Mouse (Mus musculus) myocyte (in vitro differentiated cells): ENCODE measurements around the gene Prnd. TPM values are rescaled to one million over a fixed set of nuclear protein-coding genes. Genes with fewer than 3 reads are reported as not detected.

ENCODE experiments used
- H3K27me3 ChIP-seq: one replicate; pipeline ENCODE4 v1.6.1; 2011; ENCODE audit not compliant: control insufficient read depth, insufficient read depth, insufficient read length
- H3K36me3 ChIP-seq: one replicate; pipeline ENCODE4 v1.6.1; 2011; ENCODE audit not compliant: control insufficient read depth, insufficient read depth
- H3K4me2 ChIP-seq: one replicate; pipeline ENCODE4 v1.6.1; 2011; ENCODE audit warnings: low read depth, control low read depth
- H3K4me3 ChIP-seq: one replicate; pipeline ENCODE4 v1.5.1; 2011; ENCODE audit warnings: mild to moderate bottlenecking, control low read depth, moderate library complexity
- H3K79me2 ChIP-seq: one replicate; pipeline ENCODE4 v1.6.1; 2011; ENCODE audit not compliant: control insufficient read depth, insufficient read depth
- H3ac ChIP-seq: one replicate; pipeline ENCODE4 v1.6.1; 2011; ENCODE audit not compliant: control insufficient read depth, insufficient read length
- CEBPB ChIP-seq: IDR thresholded peaks from 2 replicates; pipeline ENCODE4 v1.6.1; 2011; ENCODE audit warnings: mild to moderate bottlenecking, moderate library complexity; ENCODE audit not compliant: poor library complexity, insufficient read depth, severe bottlenecking
- E2F4 ChIP-seq: IDR thresholded peaks from one replicate; pipeline ENCODE4 v1.6.1; 2011; ENCODE audit warnings: mild to moderate bottlenecking, control low read depth, moderate library complexity; ENCODE audit not compliant: insufficient read depth
- MAX ChIP-seq: IDR thresholded peaks from one replicate; pipeline ENCODE4 v1.6.1; 2011; ENCODE audit warnings: low read depth, mild to moderate bottlenecking, control low read depth
- MYOD1 ChIP-seq, 3 experiments: IDR thresholded peaks; one replicate each; pipeline ENCODE4 v1.6.1; 2011; ENCODE audit warnings: control low read depth in 2 of 3, low read depth in 2 of 3, mild to moderate bottlenecking in 2 of 3, moderate library complexity in 1 of 3; ENCODE audit not compliant: insufficient read length in 2 of 3, control insufficient read depth in 1 of 3
- MYOG ChIP-seq, 3 experiments: IDR thresholded peaks; one replicate each; pipeline ENCODE4 v1.6.1; 2011; ENCODE audit warnings: control low read depth in 2 of 3, low read depth in 2 of 3, mild to moderate bottlenecking in 2 of 3; ENCODE audit not compliant: insufficient read length in 2 of 3, control insufficient read depth in 1 of 3, insufficient read depth in 1 of 3
- POLR2A ChIP-seq: IDR thresholded peaks from one replicate; pipeline ENCODE4 v1.6.1; 2011; ENCODE audit warnings: low read depth, mild to moderate bottlenecking, control low read depth, moderate library complexity; ENCODE audit not compliant: insufficient read length
- POLR2AphosphoS2 ChIP-seq: IDR thresholded peaks from one replicate; pipeline ENCODE4 v1.6.1; 2011; ENCODE audit warnings: low read depth, control low read depth; ENCODE audit not compliant: insufficient read length
- REST ChIP-seq: IDR thresholded peaks from one replicate; pipeline ENCODE4 v1.6.1; 2011; ENCODE audit warnings: mild to moderate bottlenecking, control low read depth, moderate library complexity; ENCODE audit not compliant: insufficient read depth, insufficient read length
- SRF ChIP-seq: IDR thresholded peaks from one replicate; pipeline ENCODE4 v1.6.1; 2011; ENCODE audit warnings: low read depth; ENCODE audit not compliant: control insufficient read depth, insufficient read length
- TCF12 ChIP-seq: IDR thresholded peaks from one replicate; pipeline ENCODE4 v1.6.1; 2011; ENCODE audit warnings: mild to moderate bottlenecking, control low read depth; ENCODE audit not compliant: poor library complexity, insufficient read depth, severe bottlenecking
- TCF3 ChIP-seq: IDR thresholded peaks from one replicate; pipeline ENCODE4 v1.6.1; 2011; ENCODE audit warnings: low read depth, control low read depth; ENCODE audit not compliant: insufficient read length
- USF1 ChIP-seq: IDR thresholded peaks from one replicate; pipeline ENCODE4 v1.6.1; 2011; ENCODE audit warnings: low read depth, mild to moderate bottlenecking, control low read depth, moderate library complexity
- polyA plus RNA-seq: library from polyadenylated mRNA; unstranded; fragments of >200 nt; fragmentation: generic; extraction: Trizol; gene quantifications from one replicate; pipeline ENCODE4 v1.2.1, GENCODE M21; 2012; ENCODE audit warnings: missing spikeins

Prnd gene
- polyA plus RNA-seq, 1 experiment = not detected

DNA sequence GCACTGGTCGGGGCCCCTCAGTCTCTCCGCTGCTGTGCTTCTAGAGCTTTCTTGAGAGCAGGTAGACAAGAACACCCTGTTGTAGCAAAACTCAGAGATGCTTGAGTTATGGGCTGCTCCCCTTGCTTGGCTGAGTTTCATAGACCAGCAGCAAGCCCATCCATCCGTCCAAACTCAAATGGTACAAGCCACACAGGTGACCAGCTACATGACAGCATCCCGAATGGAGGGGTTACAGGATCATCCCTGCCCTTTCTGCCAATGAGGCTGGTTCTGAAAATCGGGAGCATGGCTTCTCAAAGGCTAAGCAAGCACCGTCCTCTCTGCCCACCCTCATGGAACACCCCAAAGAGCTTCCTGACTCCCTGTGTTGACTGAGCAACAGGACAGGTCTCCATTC lies 44.3 kb downstream of the Prnd start:
- TF ChIP-seq USF1 = no peak
- no peak for TF ChIP-seq CEBPB
- TF ChIP-seq POLR2AphosphoS2 = no peak
- TF ChIP-seq E2F4 = no peak
- TF ChIP-seq SRF = no peak
- TF ChIP-seq MYOG (IDR thresholded peaks at IDR 0.05; ENCODE audit: control insufficient read depth in 1 of 3, insufficient read depth in 1 of 3, insufficient read length in 2 of 3, low read depth in 2 of 3) = no peak
- no peak for TF ChIP-seq TCF12
- TF ChIP-seq POLR2A = no peak
- Histone ChIP-seq H3K36me3 (no peaks in the 10 kb centered on the region), H3K79me2 (no peaks in the 10 kb centered on the region), H3K4me3 (no peak overlapping the region), H3K27me3 (no peaks in the 10 kb centered on the region), H3ac (no peak overlapping the region), H3K4me2 (no peak overlapping the region)

DNA sequence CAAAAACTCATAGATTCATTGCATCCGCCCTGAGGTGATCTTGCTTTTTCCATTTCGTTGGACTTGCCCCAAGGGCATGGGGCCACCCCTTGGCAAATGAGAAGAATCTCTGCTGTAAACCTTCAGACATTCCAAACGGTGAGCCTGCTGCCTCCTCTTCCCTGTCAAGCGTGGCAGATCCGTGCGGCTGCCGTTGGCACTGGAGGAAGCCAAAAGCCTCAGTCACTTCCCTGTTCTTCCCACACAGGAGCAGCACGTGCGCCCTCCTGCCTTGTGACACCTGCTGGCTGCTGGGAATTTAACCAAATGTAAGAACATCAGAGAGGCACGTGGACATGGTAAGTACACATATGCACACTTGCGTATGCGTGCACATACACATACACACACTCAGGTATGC lies 45.1 kb downstream of the Prnd start:
- H3K79me2 ChIP-seq = no peaks in the 10 kb centered on the region
- H3ac ChIP-seq = no peak overlapping the region
- no peaks in the 10 kb centered on the region for H3K27me3 ChIP-seq
- H3K4me3 ChIP-seq = no peak overlapping the region
- H3K4me2 ChIP-seq = no peak overlapping the region
- TF ChIP-seq CEBPB (no peak), POLR2AphosphoS2 (no peak), MAX (no peak), TCF12 (no peak), MYOG (IDR thresholded peaks at IDR 0.05; ENCODE audit: control insufficient read depth in 1 of 3, insufficient read depth in 1 of 3, insufficient read length in 2 of 3, low read depth in 2 of 3) (no peak), SRF (no peak), E2F4 (no peak)
- H3K36me3 ChIP-seq = no peaks in the 10 kb centered on the region

DNA sequence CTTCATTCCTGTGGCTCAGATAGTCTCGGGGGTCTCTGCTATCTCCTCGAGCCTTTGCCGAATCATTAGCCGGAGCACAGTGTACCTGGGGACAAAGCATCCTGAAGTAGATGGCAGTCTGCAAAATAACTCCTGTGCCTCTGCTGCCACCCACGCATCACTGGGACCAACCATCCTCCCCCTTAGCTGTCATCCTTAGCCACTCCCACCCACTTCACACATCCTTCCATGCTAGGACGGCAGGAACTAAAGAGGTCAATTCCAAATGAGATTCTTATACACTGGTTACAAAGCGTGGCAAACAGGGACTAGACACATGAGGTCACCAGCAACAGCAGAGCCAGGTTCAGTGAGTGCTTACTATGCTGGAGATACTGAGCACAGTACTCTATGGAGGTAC lies 45.7 kb downstream of the Prnd start:
- H3K4me3 ChIP-seq = no peak overlapping the region
- no peaks in the 10 kb centered on the region for H3K79me2 ChIP-seq
- H3ac ChIP-seq = no peak overlapping the region
- H3K27me3 ChIP-seq = no peaks in the 10 kb centered on the region
- no peak overlapping the region for H3K4me2 ChIP-seq
- H3K36me3 ChIP-seq = no peaks in the 10 kb centered on the region
- no peak for TF ChIP-seq CEBPB
- no peak for TF ChIP-seq E2F4
- no peak for TF ChIP-seq MYOD1 (IDR thresholded peaks at IDR 0.05; ENCODE audit: control insufficient read depth in 1 of 3, insufficient read length in 2 of 3, low read depth in 2 of 3)
- no peak for TF ChIP-seq REST
- TF ChIP-seq POLR2A = no peak
- no peak for TF ChIP-seq USF1
- TF ChIP-seq TCF3 = no peak
- no peak for TF ChIP-seq SRF
- no peak for TF ChIP-seq POLR2AphosphoS2
- TF ChIP-seq MAX = no peak
- TF ChIP-seq TCF12 = no peak
- TF ChIP-seq MYOG (IDR thresholded peaks at IDR 0.05; ENCODE audit: control insufficient read depth in 1 of 3, insufficient read depth in 1 of 3, insufficient read length in 2 of 3, low read depth in 2 of 3) = no peak

DNA sequence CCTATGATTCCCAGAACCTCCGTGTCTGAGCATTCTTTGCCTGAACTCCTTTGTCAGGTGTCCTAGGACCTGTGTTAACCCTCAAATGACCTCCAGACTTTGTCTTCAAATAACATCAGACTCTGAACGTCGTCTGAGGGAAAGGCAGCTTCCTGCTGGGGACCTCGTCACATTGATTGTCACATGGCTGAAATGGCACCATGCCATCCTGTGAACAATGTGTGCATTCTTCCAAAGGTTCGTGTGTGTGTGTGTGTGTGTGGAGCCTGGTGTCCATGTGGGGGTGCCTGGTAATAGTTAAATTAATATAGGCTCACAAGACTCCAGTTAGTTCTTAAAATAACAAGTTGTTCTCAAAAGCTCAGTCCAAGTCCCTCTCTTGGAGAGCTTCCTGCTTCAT lies 46.7 kb downstream of the Prnd start:
- no peaks in the 10 kb centered on the region for H3K79me2 ChIP-seq
- H3K27me3 ChIP-seq = no peaks in the 10 kb centered on the region
- H3ac ChIP-seq = no peak overlapping the region
- no peak overlapping the region for H3K4me3 ChIP-seq
- no peak for TF ChIP-seq MYOD1 (IDR thresholded peaks at IDR 0.05; ENCODE audit: control insufficient read depth in 1 of 3, insufficient read length in 2 of 3, low read depth in 2 of 3)
- no peak for TF ChIP-seq TCF12
- no peak for TF ChIP-seq TCF3
- TF ChIP-seq REST = no peak
- no peak for TF ChIP-seq USF1
- no peak for TF ChIP-seq CEBPB
- no peak for TF ChIP-seq MAX
- H3K4me2 ChIP-seq = no peak overlapping the region
- H3K36me3 ChIP-seq = no peaks in the 10 kb centered on the region

DNA sequence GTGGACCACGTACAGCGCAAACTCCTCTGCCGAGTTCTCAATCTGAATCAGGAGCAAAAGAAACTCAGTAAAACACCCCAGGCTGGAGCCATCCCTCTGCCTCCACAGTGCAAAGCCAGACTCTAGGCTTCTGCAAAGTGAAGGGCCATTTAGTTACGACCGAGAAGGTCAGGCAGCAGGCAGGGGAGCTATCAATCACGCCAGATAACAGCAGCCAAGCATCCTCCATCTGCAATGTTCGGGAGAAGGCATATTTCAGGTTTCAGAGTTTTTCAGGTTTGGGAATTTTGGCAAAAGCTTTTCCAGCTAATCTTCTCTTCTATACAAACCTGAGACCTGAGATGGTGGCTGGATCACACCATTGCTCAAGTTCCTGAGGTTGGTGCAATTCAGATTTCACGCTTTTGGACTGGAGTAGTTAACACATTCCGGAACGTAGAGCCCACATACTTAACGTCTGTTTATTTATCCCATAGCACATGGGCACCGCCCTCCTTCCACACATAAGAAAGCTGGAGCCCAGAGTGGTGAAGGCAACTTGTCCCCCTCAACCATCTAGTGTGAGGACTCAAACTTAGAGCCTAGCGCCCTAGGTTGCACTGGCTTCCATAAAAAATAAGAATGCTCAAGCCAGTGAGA lies 51.2 kb downstream of the Prnd start:
- no peaks in the 10 kb centered on the region for H3K36me3 ChIP-seq
- H3K27me3 ChIP-seq = no peaks in the 10 kb centered on the region
- no peaks in the 10 kb centered on the region for H3K79me2 ChIP-seq
- no peak overlapping the region for H3ac ChIP-seq
- H3K4me3 ChIP-seq = no peak overlapping the region
- TF ChIP-seq MYOD1 (IDR thresholded peaks at IDR 0.05; ENCODE audit: control insufficient read depth in 1 of 3, insufficient read length in 2 of 3, low read depth in 2 of 3) (no peak), POLR2AphosphoS2 (no peak), MYOG (IDR thresholded peaks at IDR 0.05; ENCODE audit: control insufficient read depth in 1 of 3, insufficient read depth in 1 of 3, insufficient read length in 2 of 3, low read depth in 2 of 3) (no peak), E2F4 (no peak), SRF (no peak), MAX (no peak), USF1 (no peak), CEBPB (no peak), POLR2A (no peak), TCF3 (no peak)
- H3K4me2 ChIP-seq = no peak overlapping the region
